Mouse (Mus musculus) lung, embryonic 14.5 days (tissue): ENCODE measurements around the gene Ap1m2. TPM values are rescaled to one million over a fixed set of nuclear protein-coding genes. Genes with fewer than 3 reads are reported as not detected.

Experiments
- ATAC-seq: fragments of 200-750 bp; cut with Nextera tagmentation; 2 replicates; pipeline ENCODE4 v1.8.0; 2017; ENCODE audit warnings: mild to moderate bottlenecking, moderate TSS enrichment, moderate library complexity; ENCODE audit not compliant: insufficient read depth
- DNase-seq: peaks from one replicate; pipeline ENCODE4 v3.0.0-alpha.2; 2015
- H3K27ac ChIP-seq: fragments of 300-500 bp; sonication (generic); 2 replicates; pipeline ENCODE4 v1.5.1; 2014; ENCODE audit warnings: low read depth, mild to moderate bottlenecking, moderate library complexity
- H3K27me3 ChIP-seq: fragments of 300-500 bp; sonication (generic); 2 replicates; pipeline ENCODE4 v1.6.1; 2014; ENCODE audit warnings: low read length, control low read depth; ENCODE audit not compliant: insufficient read depth
- H3K36me3 ChIP-seq: fragments of 300-500 bp; sonication (generic); 2 replicates; pipeline ENCODE4 v1.6.1; 2014; ENCODE audit warnings: control low read depth; ENCODE audit not compliant: insufficient read depth
- H3K4me1 ChIP-seq: fragments of 300-500 bp; sonication (generic); 2 replicates; pipeline ENCODE4 v1.6.1; 2014; ENCODE audit warnings: antibody characterized with exemption, control low read depth; ENCODE audit not compliant: insufficient read depth
- H3K4me2 ChIP-seq: fragments of 300-500 bp; sonication (generic); 2 replicates; pipeline ENCODE4 v1.6.1; 2014; ENCODE audit warnings: mild to moderate bottlenecking
- H3K4me3 ChIP-seq: fragments of 300-500 bp; sonication (generic); 2 replicates; pipeline ENCODE4 v1.5.1; 2014; ENCODE audit warnings: low read depth, low read length
- H3K9ac ChIP-seq: fragments of 300-500 bp; sonication (generic); 2 replicates; pipeline ENCODE4 v1.6.1; 2014
- H3K9me3 ChIP-seq: fragments of 300-500 bp; sonication (generic); 2 replicates; pipeline ENCODE4 v1.6.1; 2016; ENCODE audit warnings: low read depth, low read length, control low read depth
- CTCF ChIP-seq: IDR thresholded peaks from 2 replicates; pipeline ENCODE4 v1.5.1; 2016; ENCODE audit warnings: antibody characterized with exemption, low read depth
- WGBS: fragments of 180-500 bp; shearing (Covaris S2); extraction: QIAGEN DNeasy Blood & Tissue Kit; methylation state at CpG from one replicate; pipeline ENCODE4 v1.1.7; 2014; 5-methylcytosine and 5-hydroxymethylcytosine counted together
- polyA plus RNA-seq: library from polyadenylated mRNA; unstranded; fragments of >200 nt; fragmentation: Nextera tagmentation; extraction: Ambion mirVana; gene quantifications from 2 replicates; pipeline ENCODE4 v1.2.1, GENCODE M21; 2014

Gene Ap1m2
- polyA plus RNA-seq, 1 experiment from 2014 or later, result 45.7 TPM

DNA sequence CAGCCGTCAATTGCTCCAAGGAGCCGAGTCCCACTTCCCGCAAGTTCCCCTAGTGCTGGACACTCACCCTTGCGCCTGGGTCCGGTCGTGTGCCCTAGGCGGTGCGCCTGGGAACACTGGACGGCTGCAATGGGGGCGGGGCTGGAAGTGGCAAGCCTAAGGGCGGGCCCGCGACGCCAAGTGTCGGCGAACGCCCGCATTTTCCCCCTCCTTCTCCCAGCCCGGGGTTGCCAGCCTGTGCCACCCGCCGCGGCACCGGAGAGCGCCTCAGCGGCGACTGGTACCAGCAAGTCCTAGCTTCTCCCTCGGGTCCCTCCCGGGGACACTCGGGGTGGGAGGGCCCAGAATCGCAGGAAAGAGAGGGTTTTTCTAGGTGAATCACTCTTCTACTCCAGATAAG lies 63.8 kb downstream of the Ap1m2 start, which contains the start of gene S1pr5:
Gene S1pr5, minus strand, starts transcription at position 118 of the 400 bp plus-strand sequence.
- H3K4me3 ChIP-seq, result peak within 1 kb of the TSS; percentile 22
- DNase-seq (peak; percentile 19), ATAC-seq (no peak)
- no peak within 1 kb of the TSS for H3K27ac ChIP-seq
- peak within 1 kb of the TSS; percentile 47 for H3K4me2 ChIP-seq
- no peak for TF ChIP-seq CTCF
- WGBS, result under 1% methylated on average over 30 of the region's 30 CpGs
- H3K27me3 ChIP-seq, result peaks cover 81% of the 10 kb centered on the region
- H3K4me1 ChIP-seq, result no peaks in the 10 kb centered on the region
- no peaks in the 10 kb centered on the region for H3K9me3 ChIP-seq
- no peaks in the 10 kb centered on the region for H3K36me3 ChIP-seq
- H3K9ac ChIP-seq, result no peak within 1 kb of the TSS

DNA sequence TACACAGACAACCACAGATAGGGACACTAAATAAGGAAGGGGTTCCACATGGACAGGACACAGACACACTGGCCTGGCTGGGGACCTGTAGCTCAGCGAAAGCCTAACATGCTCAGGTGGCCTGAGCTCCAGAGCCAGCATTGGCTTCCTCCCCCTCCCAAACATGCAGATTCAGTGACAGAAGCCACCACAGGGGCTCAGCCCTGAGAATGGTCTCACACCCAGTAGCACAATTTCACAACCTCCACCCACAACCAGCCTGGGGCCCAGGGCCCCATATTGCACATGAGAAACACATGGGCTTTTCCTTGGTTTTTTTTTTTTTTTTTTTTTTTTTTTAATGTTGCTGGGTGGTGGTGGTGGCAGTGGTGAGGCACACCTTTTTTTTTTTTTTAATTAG lies 65.8 kb downstream of the Ap1m2 start:
- Histone ChIP-seq H3K9ac (no peak overlapping the region), H3K27ac (no peak overlapping the region), H3K4me3 (no peak overlapping the region), H3K9me3 (no peaks in the 10 kb centered on the region), H3K4me2 (no peak overlapping the region), H3K27me3 (peaks cover 93% of the 10 kb centered on the region), H3K4me1 (no peaks in the 10 kb centered on the region), H3K36me3 (no peaks in the 10 kb centered on the region)
- 83% methylated on average over 1 of the region's 1 CpGs for WGBS
- DNase-seq (no peak), ATAC-seq (no peak)
- no peak for TF ChIP-seq CTCF

DNA sequence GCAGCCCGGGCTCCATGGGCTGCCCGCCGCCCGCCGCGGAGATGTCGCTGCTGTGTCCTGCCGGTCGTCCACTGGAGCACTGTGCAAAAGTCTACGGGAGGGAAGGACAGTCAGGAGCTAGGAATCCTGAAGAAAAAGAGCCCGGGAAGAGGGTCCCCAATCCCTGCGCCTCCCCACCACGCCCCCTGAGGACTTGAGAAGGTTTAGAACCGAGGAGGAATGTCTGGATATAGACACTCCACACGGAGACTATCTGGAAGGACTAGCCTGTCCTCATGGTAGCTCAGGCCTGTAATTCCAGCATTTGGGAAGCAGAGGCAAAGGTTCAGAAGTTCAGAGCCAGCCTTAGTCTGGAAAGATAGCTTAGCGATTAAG lies 67.0 kb downstream of the Ap1m2 start:
- no peak for ATAC-seq

DNA sequence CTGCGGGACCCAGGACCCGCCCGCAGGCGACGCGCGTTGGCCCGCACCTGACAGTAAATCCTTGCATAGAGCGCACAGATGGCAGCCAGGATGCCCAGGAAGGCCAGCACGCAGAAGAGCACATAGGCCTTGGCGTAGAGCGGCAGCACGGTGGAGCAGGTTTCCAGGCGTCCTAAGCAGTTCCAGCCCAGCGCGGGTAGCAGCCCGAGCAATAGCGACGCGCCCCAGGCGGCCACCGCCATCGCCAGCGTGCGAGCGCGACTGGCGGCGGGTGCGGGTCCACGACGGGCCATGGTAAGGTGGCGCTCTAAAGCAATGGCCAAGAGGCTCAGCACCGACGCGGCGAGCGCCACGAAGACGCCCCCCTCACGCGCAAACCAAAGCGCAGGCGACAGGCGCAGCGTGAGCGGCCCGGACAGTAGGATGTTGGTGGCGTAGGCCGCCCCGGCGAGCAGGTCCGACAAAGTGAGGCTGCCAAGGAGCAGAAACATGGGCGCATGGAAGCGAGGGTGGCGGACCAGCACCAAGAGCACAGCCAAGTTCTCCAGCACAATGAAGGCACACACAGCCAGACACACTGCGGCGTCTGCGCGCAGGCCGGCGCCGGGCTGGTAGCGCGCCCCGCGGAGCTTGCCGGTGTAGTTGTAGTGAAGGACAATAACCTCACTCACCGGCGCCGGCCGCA lies 67.6 kb downstream of the Ap1m2 start:
- Histone ChIP-seq H3K36me3 (no peaks in the 10 kb centered on the region), H3K27ac (no peak overlapping the region), H3K9me3 (no peaks in the 10 kb centered on the region), H3K4me1 (no peaks in the 10 kb centered on the region), H3K4me2 (peak overlapping the region; percentile 79), H3K4me3 (peak overlapping the region; percentile 46), H3K9ac (peak overlapping the region; percentile 43), H3K27me3 (peaks cover 75% of the 10 kb centered on the region)
- under 1% methylated on average over 69 of the region's 72 CpGs for WGBS
- ATAC-seq (peak; percentile 33; the same call in 1 of the 2 replicates), DNase-seq (peak; percentile 45)
- TF ChIP-seq CTCF, result no peak

More for the DNA sequence above, 67.0 kb downstream of the Ap1m2 start:
- H3K4me2 ChIP-seq, result peak overlapping the region; percentile 79
- no peak overlapping the region for H3K27ac ChIP-seq
- 2% methylated on average over 16 of the region's 16 CpGs for WGBS
- H3K27me3 ChIP-seq, result peaks cover 80% of the 10 kb centered on the region
- peak overlapping the region; percentile 43; the same call in 1 of the 2 replicates for H3K9ac ChIP-seq
- TF ChIP-seq CTCF, result no peak
- H3K4me3 ChIP-seq, result peak overlapping the region; percentile 46
- no peak for DNase-seq
- H3K36me3 ChIP-seq, result no peaks in the 10 kb centered on the region
- no peaks in the 10 kb centered on the region for H3K4me1 ChIP-seq
- H3K9me3 ChIP-seq, result no peaks in the 10 kb centered on the region

Other genes with a start within 250 kb of the Ap1m2 start
- 1.4 TPM in 1 of 2 replicates, not detected in the other for gene Zglp1, start 245.2 kb downstream of the Ap1m2 start, polyA plus RNA-seq
- gene Gm49373, start 239.2 kb downstream of the Ap1m2 start, polyA plus RNA-seq, result 0.22 and 0.78 TPM in 2 replicates
- gene Fdx1l, start 238.7 kb downstream of the Ap1m2 start, polyA plus RNA-seq, result 59.4 and 66.1 TPM in 2 replicates
- gene Gm38431, start 220.3 kb downstream of the Ap1m2 start, polyA plus RNA-seq, result 2.3 and 3.0 TPM in 2 replicates
- gene Raver1, start 220.3 kb downstream of the Ap1m2 start, polyA plus RNA-seq, result 106 and 113 TPM in 2 replicates
- gene Tyk2, start 181.1 kb downstream of the Ap1m2 start, polyA plus RNA-seq, result 9.5 and 12.5 TPM in 2 replicates
- gene Cdc37, start 162.4 kb downstream of the Ap1m2 start, polyA plus RNA-seq, result 352 and 353 TPM in 2 replicates
- 8.4 and 9.4 TPM in 2 replicates for gene Pde4a, start 146.6 kb downstream of the Ap1m2 start, polyA plus RNA-seq
- 42.8 and 44.6 TPM in 2 replicates for gene Keap1, start 73.0 kb downstream of the Ap1m2 start, polyA plus RNA-seq
- not detected in 2 replicates for gene S1pr5, start 63.9 kb downstream of the Ap1m2 start, polyA plus RNA-seq
- 33.7 and 34.7 TPM in 2 replicates for gene Atg4d, start 47.0 kb downstream of the Ap1m2 start, polyA plus RNA-seq
- gene Kri1, start 24.4 kb downstream of the Ap1m2 start, polyA plus RNA-seq, result 12.2 and 14.3 TPM in 2 replicates
- gene Cdkn2d, start 20.9 kb downstream of the Ap1m2 start, polyA plus RNA-seq, result 45.3 and 48.1 TPM in 2 replicates
- gene Slc44a2, start 8.4 kb upstream of the Ap1m2 start, polyA plus RNA-seq, result 122 TPM in 2 replicates
- gene Ilf3, start 55.5 kb upstream of the Ap1m2 start, polyA plus RNA-seq, result 217 and 223 TPM in 2 replicates
- 49.0 and 55.1 TPM in 2 replicates for gene Qtrt1, start 99.5 kb upstream of the Ap1m2 start, polyA plus RNA-seq
- gene Dnm2, start 112.6 kb upstream of the Ap1m2 start, polyA plus RNA-seq, result 67.9 and 71.8 TPM in 2 replicates
- 106 and 108 TPM in 2 replicates for gene Tmed1, start 197.9 kb upstream of the Ap1m2 start, polyA plus RNA-seq
- 3.0 and 3.8 TPM in 2 replicates for gene AB124611, start 213.8 kb upstream of the Ap1m2 start, polyA plus RNA-seq
- gene Carm1, start 234.6 kb upstream of the Ap1m2 start, polyA plus RNA-seq, result 69.4 and 76.5 TPM in 2 replicates